Mouse (Mus musculus) embryonic facial prominence, embryonic 15.5 days (tissue): ENCODE measurements at regions not wholly inside any gene's neighbourhood (a gene's known extent, or its start where the extent isn't known, plus 50 kb on each side); places are given as distances from the start of the nearest gene placed in this dataset.

ENCODE experiments used
- ATAC-seq: fragments of 200-750 bp; cut with Nextera tagmentation; 2 replicates; pipeline ENCODE4 v1.8.0; 2017; ENCODE audit warnings: low read depth, moderate TSS enrichment; ENCODE audit not compliant: insufficient number of reproducible peaks, low FRiP score, low TSS enrichment
- H3K27ac ChIP-seq: fragments of 300-500 bp; sonication (generic); replicated peaks from 2 replicates; pipeline ENCODE4 v1.5.1; 2015; ENCODE audit warnings: mild to moderate bottlenecking, inconsistent platforms
- H3K27me3 ChIP-seq: fragments of 300-500 bp; sonication (generic); 2 replicates; pipeline ENCODE4 v1.6.1; 2015; ENCODE audit warnings: inconsistent platforms
- H3K36me3 ChIP-seq: fragments of 300-500 bp; sonication (generic); 2 replicates; pipeline ENCODE4 v1.6.1; 2015; ENCODE audit warnings: mild to moderate bottlenecking, inconsistent platforms
- H3K4me1 ChIP-seq: fragments of 300-500 bp; sonication (generic); 2 replicates; pipeline ENCODE4 v1.6.1; 2015; ENCODE audit warnings: inconsistent platforms
- H3K4me2 ChIP-seq: fragments of 300-500 bp; sonication (generic); replicated peaks from 2 replicates; pipeline ENCODE4 v1.6.1; 2015; ENCODE audit warnings: mild to moderate bottlenecking, inconsistent platforms
- H3K4me3 ChIP-seq: fragments of 300-500 bp; sonication (generic); replicated peaks from 2 replicates; pipeline ENCODE4 v1.5.1; 2015; ENCODE audit warnings: mild to moderate bottlenecking, inconsistent platforms
- H3K9ac ChIP-seq: fragments of 300-500 bp; sonication (generic); 2 replicates; pipeline ENCODE4 v1.6.1; 2015; ENCODE audit warnings: inconsistent platforms
- H3K9me3 ChIP-seq: fragments of 300-500 bp; sonication (generic); replicated peaks from 2 replicates; pipeline ENCODE4 v1.6.1; 2016; ENCODE audit warnings: inconsistent platforms
- WGBS: fragments of 180-500 bp; shearing (Covaris S2); methylation state at CpG from one replicate; pipeline ENCODE4 v1.1.7; 2015; 5-methylcytosine and 5-hydroxymethylcytosine counted together

- no peak overlapping the region for H3K4me3 ChIP-seq
- no peak overlapping the region for H3K27ac ChIP-seq
- ATAC-seq, result no peak
- 79% methylated on average over 1 of the region's 1 CpGs for WGBS
- no peaks in the 10 kb centered on the region for H3K9me3 ChIP-seq
- no peaks in the 10 kb centered on the region for H3K36me3 ChIP-seq
- no peaks in the 10 kb centered on the region for H3K27me3 ChIP-seq
- no peak overlapping the region for H3K4me2 ChIP-seq
- H3K4me1 ChIP-seq, result no peaks in the 10 kb centered on the region
- no peak overlapping the region for H3K9ac ChIP-seq
Measured at GRCm38 (mm10) chr9:17294327-17294726, 793.2 kb upstream of the Fat3 start.

GRCm38 (mm10) chr9:17288790-17289596 is 787.9 kb upstream of the Fat3 start:
- 33% methylated on average over 6 of the region's 6 CpGs for WGBS
- H3K4me3 ChIP-seq, result no peak overlapping the region
- H3K9ac ChIP-seq, result no peak overlapping the region
- no peak for ATAC-seq
- H3K4me1 ChIP-seq, result no peaks in the 10 kb centered on the region
- no peaks in the 10 kb centered on the region for H3K27me3 ChIP-seq
- no peak overlapping the region for H3K27ac ChIP-seq
- no peak overlapping the region for H3K4me2 ChIP-seq
- H3K36me3 ChIP-seq, result no peaks in the 10 kb centered on the region
- no peaks in the 10 kb centered on the region for H3K9me3 ChIP-seq

GRCm38 (mm10) chr9:17279334-17279990 is 778.4 kb upstream of the Fat3 start:
- no peaks in the 10 kb centered on the region for H3K9me3 ChIP-seq
- no peaks in the 10 kb centered on the region for H3K36me3 ChIP-seq
- H3K4me3 ChIP-seq, result no peak overlapping the region
- no peak overlapping the region for H3K27ac ChIP-seq
- no peak overlapping the region for H3K4me2 ChIP-seq
- no peaks in the 10 kb centered on the region for H3K4me1 ChIP-seq
- ATAC-seq, result no peak
- H3K9ac ChIP-seq, result no peak overlapping the region
- 76% methylated on average over 4 of the region's 4 CpGs for WGBS
- H3K27me3 ChIP-seq, result no peaks in the 10 kb centered on the region

GRCm38 (mm10) chr9:17272616-17273015 is 771.5 kb upstream of the Fat3 start:
- no peak overlapping the region for H3K4me3 ChIP-seq
- ATAC-seq, result no peak
- H3K27me3 ChIP-seq, result no peaks in the 10 kb centered on the region
- 34% methylated on average over 2 of the region's 2 CpGs for WGBS
- no peaks in the 10 kb centered on the region for H3K36me3 ChIP-seq
- no peak overlapping the region for H3K27ac ChIP-seq
- H3K9ac ChIP-seq, result no peak overlapping the region
- H3K4me2 ChIP-seq, result no peak overlapping the region
- H3K9me3 ChIP-seq, result no peaks in the 10 kb centered on the region
- no peaks in the 10 kb centered on the region for H3K4me1 ChIP-seq

DNA sequence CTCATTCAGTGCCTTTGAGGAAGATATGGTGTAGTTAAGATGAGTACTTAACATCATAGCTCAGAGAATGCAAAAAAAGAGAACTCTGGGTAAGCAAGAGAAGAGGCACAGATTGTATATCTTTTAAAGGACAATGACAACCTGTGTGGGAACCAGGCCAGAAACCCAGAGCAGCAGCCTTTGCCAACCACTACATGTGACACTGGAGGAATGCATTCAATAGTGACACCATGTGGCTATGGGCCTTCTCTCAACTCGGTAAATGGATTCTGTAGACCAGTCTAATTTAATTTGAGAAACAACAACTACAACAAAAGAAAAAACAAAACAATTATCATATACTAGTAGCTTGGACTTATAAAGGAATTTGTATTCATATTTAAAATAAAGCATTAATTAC is 768.5 kb upstream of the Fat3 start:
- Histone ChIP-seq H3K9me3 (no peaks in the 10 kb centered on the region), H3K4me3 (no peak overlapping the region), H3K4me2 (no peak overlapping the region), H3K36me3 (no peaks in the 10 kb centered on the region), H3K27me3 (no peaks in the 10 kb centered on the region), H3K9ac (no peak overlapping the region), H3K4me1 (no peaks in the 10 kb centered on the region), H3K27ac (no peak overlapping the region)
- 62% methylated on average over 1 of the region's 1 CpGs for WGBS
- no peak for ATAC-seq

DNA sequence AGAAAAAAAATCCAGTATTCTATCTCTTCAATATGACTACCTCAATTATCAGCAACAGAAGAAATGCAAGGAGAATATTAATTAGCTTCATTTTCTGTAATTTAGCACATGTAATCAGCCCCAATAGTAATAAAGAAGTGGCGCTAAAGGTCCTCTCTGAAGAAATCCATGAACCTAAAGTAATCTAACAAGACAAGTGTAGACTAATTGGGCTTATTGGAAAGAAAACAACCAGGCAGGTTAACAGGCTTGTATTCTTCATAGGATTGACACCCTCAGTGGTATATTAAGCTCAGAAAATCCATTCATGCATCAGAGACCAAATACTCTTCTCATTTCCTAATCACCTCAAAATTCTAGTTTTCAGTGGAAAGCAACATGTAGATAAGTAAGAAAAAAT is 756.1 kb upstream of the Fat3 start:
- Histone ChIP-seq H3K4me3 (no peak overlapping the region), H3K27me3 (no peaks in the 10 kb centered on the region), H3K9me3 (no peaks in the 10 kb centered on the region), H3K4me1 (no peaks in the 10 kb centered on the region), H3K36me3 (no peaks in the 10 kb centered on the region), H3K4me2 (no peak overlapping the region), H3K27ac (no peak overlapping the region), H3K9ac (no peak overlapping the region)
- 93% methylated on average over 1 of the region's 1 CpGs for WGBS
- no peak for ATAC-seq

DNA sequence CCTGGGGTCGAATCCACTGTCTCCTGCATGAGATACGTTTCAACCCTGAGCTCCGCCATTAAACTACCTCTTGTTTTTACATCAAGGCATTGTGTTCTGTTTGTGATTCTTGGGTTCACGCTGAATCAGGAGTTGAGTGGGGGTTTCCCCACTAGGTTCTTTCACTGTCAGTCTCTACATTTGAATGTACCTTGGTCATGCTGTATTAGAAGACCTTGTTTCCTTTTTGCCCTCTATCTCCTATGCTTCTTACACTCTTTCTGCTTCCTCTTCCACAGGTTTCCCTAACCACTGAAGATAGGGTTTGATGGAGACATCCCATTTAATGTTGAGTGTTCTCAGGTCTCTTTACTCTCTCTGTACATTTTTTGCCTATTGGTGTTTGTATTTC is 726.0 kb upstream of the Fat3 start:
- H3K27me3 ChIP-seq, result no peaks in the 10 kb centered on the region
- no peak overlapping the region for H3K4me2 ChIP-seq
- H3K9me3 ChIP-seq, result no peaks in the 10 kb centered on the region
- no peak overlapping the region for H3K4me3 ChIP-seq
- H3K4me1 ChIP-seq, result no peaks in the 10 kb centered on the region
- H3K36me3 ChIP-seq, result no peaks in the 10 kb centered on the region
- no peak overlapping the region for H3K27ac ChIP-seq
- 72% methylated on average over 4 of the region's 4 CpGs for WGBS
- H3K9ac ChIP-seq, result no peak overlapping the region
- no peak for ATAC-seq

DNA sequence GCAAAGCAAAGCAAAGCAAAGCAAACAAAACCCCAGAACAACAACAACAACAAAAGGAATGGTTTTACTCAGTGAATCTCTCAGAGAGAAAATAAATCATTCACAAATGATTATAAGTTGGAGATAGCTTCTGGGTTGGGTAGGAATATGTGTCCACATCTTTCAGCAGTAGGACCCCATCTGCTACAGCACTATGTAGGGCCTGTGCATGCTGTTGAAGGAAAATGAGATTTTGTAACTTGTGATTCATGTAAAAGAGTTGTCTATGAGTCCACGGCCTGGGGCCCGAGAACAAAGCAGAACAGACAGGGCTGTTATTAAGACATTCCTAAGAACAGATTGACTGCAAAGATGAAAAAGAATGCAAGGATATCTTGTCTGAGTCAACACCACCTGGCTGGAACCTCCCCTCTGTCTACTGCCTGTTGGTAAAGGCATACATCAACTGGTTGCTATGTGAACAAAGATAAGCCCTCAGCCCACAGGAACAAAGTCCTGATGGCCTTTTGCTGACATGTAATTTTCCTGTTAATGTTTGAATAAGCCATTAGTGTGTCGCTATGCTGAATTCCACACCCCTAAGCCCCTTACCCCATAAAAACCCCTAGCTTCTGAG is 725.5 kb upstream of the Fat3 start:
- no peaks in the 10 kb centered on the region for H3K27me3 ChIP-seq
- no peaks in the 10 kb centered on the region for H3K36me3 ChIP-seq
- no peak overlapping the region for H3K27ac ChIP-seq
- ATAC-seq, result no peak
- no peak overlapping the region for H3K4me3 ChIP-seq
- no peak overlapping the region for H3K4me2 ChIP-seq
- H3K4me1 ChIP-seq, result no peaks in the 10 kb centered on the region
- H3K9ac ChIP-seq, result no peak overlapping the region
- no peaks in the 10 kb centered on the region for H3K9me3 ChIP-seq
- 71% methylated on average over 3 of the region's 3 CpGs for WGBS

GRCm38 (mm10) chr9:17195339-17195738 is 694.3 kb upstream of the Fat3 start:
- H3K36me3 ChIP-seq, result no peaks in the 10 kb centered on the region
- no peaks in the 10 kb centered on the region for H3K4me1 ChIP-seq
- no peak overlapping the region for H3K27ac ChIP-seq
- H3K9me3 ChIP-seq, result no peaks in the 10 kb centered on the region
- no peak overlapping the region for H3K9ac ChIP-seq
- H3K4me3 ChIP-seq, result no peak overlapping the region
- H3K4me2 ChIP-seq, result no peak overlapping the region
- no peaks in the 10 kb centered on the region for H3K27me3 ChIP-seq
- ATAC-seq, result no peak

- H3K27me3 ChIP-seq, result no peaks in the 10 kb centered on the region
- no peaks in the 10 kb centered on the region for H3K36me3 ChIP-seq
- H3K4me2 ChIP-seq, result no peak overlapping the region
- ATAC-seq, result no peak
- H3K4me3 ChIP-seq, result no peak overlapping the region
- 76% methylated on average over 2 of the region's 2 CpGs for WGBS
- no peaks in the 10 kb centered on the region for H3K4me1 ChIP-seq
- no peak overlapping the region for H3K27ac ChIP-seq
- H3K9me3 ChIP-seq, result no peaks in the 10 kb centered on the region
- no peak overlapping the region for H3K9ac ChIP-seq
Measured at GRCm38 (mm10) chr9:17189552-17189951, 688.5 kb upstream of the Fat3 start.

GRCm38 (mm10) chr9:17168193-17168592 is 667.1 kb upstream of the Fat3 start:
- H3K9ac ChIP-seq, result no peak overlapping the region
- no peak overlapping the region for H3K4me3 ChIP-seq
- H3K27ac ChIP-seq, result no peak overlapping the region
- no peaks in the 10 kb centered on the region for H3K4me1 ChIP-seq
- no peak for ATAC-seq
- H3K4me2 ChIP-seq, result no peak overlapping the region
- 81% methylated on average over 1 of the region's 1 CpGs for WGBS
- no peaks in the 10 kb centered on the region for H3K36me3 ChIP-seq
- H3K9me3 ChIP-seq, result no peaks in the 10 kb centered on the region
- no peaks in the 10 kb centered on the region for H3K27me3 ChIP-seq
